Mouse (Mus musculus) hindlimb bud, embryonic 11.5 days (tissue): ENCODE results near the gene Myl4.

Experiments
- DNase-seq: peaks from one replicate; pipeline ENCODE4 v3.0.0-alpha.2; 2012; ENCODE audit warnings: low read depth, low spot score; ENCODE audit errors: extremely low spot score

Gene Myl4

DNA sequence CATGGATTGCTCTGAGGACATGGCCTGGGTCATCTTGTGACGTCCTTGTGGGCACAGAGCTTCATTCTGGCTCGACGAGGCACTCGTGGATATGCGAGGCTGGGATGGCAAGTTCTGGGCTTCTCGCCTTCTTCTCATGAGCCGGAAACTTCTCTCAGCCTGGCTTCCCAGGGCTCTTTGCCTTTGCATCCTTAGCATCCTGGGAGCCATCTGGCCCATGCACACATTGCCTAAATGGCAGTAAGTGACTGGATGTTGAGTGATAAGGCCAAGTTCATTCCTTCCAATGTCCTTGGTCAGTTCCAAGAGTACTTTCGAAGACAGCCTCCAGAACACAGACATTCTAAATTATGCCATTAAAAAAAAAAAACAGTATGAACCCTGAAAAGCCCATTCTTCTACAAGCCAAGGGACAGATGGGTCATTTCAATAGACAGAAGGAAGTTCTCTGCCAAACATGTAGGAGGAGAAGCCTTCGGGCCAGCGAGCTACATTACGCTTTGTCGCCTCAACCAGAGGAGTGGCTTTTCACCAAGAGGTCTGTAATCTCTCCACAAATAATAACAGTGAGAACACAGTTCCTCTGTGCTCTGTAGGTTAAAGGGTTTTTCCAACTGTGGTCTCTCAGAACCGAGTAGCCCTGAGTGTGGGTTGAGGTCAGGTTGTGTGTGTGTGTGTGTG is 48.9 kb downstream of the Myl4 start:
- no peak for DNase-seq

DNA sequence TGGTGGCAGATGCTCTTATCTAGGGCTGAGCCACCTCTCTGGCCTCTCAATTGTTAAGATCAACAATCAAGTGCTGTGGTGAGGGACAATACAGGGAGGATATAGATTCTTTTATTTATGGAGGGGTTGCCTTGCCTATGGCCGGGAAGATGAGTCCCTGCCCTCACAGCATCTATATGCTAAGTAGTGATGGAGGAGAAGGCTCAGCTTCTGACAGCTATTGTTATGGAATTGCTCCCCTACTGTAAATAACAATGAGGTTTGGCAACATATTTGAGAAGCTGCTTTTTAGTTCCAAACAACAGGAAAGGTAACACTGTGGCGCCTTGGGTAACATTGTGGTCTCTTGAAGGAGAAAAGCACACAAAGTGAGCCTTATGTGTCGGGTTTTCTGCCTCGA is 50.2 kb downstream of the Myl4 start:
- no peak for DNase-seq

DNA sequence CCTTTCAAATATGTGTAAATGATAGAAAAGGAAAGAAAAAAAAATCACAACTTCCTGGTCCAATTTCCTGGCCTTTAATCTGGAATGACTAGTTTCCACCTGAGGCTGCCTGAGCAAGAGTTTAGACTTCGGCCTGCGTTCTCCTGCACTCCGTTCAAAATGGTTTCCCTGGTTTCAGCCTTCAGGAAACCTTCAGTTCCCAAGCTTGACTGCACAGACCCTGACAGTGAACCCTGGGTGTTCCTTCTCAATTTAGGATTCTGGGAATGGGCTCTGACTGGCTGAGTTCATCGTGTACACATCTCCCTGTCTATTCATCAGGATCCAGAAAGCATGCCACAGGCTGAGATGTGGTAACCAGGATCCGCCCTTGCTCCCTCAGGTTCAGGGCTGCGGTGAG is 53.7 kb downstream of the Myl4 start:
- no peak for DNase-seq

DNA sequence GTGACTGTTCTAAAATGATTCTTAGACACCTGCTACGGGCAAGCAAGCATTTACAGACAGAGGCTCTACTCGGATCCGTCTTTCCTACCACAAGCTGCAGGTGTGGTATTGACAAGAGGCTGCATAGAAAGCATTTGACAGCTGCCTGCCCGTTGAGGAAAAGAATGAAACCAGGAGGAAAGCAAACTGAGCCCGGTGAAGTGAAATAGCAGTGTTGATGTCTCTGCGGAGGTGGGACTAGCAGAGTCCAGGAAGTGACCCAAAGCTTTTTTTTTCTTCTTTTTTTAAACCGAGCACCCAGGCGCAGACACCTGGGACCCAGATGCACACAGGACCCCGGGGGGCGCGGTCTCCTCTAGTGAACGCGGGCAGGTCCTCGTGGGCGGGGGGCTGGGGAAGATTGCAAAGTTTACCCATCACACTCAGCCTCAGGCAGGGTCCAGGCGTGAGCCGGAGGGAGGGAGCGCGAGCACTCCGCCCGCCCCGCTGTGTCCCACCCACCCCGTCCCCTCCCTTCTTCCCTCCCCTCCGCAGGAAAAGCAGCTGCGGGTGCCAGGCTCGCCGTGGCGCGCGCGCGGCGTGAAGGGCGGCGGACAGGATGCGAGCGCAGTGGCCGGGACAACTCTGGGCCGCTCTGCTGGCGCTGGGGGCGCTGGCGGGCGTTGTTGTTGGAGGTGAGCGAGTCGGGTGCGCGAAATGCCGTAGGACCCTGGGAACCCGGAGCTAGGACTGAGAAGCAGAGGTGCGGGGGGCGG is 57.2 kb downstream of the Myl4 start, which contains the start of gene Itgb3:
Gene Itgb3, plus strand, starts transcription at position 510 of the 755 bp plus-strand sequence.
- no peak for DNase-seq

DNA sequence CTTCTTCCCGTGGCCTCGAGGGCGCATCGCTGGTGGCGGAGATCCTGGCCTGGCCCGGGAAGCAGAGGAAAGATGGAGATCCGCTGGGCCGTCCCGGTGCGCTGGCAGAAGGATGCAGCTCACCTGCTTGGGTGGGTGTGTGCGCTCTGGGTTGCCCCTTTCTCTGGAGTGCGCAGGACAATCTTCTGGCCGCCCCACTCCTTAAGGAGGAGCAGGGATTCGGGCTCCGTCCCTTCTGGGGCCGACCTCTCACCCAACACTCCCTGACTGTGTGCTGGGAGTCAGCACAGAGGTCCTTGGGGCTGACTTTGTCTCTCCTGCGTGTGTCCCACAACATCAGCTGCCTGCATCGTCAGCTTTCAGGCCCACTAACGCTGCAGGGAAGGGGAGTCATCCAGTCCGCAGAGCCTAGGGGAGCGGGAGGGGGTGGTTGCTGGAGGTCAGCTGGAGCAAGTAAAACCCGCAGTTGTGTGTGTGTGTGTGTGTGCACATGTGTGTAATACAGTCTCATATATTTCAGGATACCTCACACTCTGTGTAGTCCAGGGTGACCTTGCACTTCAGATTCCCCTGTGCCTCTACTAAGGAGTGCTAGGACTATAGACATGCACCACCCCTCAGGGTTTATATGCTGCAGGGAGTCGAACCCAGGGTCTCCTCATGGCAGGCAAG is 57.9 kb downstream of the Myl4 start:
- no peak for DNase-seq

DNA sequence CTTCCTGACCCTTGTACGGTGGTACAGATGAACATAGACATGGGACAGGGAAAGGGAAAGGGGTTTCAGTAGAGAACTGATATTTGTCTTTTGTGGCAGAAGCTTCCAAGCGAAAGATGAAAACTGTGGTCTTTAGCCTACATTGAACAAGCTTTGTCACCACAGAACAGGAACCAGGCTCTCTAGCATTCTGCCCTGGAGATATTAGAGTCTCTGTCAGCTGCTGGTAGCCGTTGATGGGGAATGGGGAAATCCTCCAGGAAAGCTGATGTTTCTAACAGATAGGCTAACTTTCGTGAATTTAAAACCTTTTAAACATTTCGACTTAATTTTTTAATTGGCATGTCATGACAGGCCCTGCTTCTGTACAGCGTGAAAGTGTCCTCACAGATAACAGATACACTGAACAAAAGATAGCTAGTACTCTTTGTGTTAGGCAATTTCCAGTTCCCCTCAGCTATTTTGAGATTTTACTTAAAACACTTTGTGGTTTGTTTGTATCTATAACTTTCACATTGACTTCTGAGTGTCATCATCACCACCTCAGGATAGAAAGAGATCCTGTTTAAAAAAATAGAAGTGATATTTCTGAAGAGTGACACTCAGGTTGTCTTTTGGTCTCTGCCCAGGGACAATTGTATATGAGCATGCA is 58.7 kb downstream of the Myl4 start:
- DNase-seq: no peak

DNA sequence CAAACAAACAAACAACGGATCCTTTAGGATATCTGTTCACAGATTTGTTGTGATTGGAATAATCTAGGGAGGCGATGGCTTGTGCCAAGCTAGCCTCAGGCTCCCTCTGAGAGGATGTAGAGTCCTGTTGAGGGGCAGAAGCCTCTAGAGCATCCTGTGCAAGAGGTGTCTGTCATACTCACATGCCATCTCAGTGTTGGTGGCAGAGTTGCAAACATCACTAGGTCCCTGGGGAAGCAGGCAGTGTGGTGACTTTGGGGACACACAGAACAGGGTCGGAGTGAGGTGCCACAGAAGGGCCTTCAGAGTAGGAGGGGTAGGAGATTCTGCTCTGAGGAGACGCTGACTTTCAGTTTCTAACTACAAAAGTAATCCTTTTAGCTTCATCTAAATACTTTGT is 59.3 kb downstream of the Myl4 start:
- DNase-seq: no peak

DNA sequence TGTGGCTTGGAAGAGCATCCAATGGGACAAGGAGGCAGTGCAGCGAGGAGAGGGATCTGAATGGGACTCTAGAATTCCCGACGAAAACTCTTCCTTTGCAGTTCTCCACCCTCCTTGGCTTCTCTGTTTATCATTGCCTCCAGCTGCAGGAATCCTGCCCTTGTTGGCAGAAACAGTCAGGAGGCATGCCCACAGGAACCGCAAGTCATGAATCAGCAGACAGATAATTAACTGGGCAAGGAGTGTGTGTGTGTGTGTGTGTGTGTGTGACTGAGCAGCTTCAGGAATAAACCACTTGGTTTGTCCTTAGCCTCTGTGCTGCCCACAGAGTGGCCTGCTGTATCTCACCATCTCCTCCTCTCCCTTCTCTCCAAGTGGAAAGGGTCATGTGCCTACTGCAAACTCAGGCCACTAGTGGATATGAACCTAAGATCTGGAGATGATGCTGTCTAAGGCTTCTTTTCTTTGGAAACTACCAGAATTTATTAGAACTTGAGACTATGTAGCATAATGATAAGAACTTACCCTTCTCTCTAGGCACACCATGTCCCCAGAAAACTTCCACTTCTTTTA is 61.2 kb downstream of the Myl4 start:
- no peak for DNase-seq

DNA sequence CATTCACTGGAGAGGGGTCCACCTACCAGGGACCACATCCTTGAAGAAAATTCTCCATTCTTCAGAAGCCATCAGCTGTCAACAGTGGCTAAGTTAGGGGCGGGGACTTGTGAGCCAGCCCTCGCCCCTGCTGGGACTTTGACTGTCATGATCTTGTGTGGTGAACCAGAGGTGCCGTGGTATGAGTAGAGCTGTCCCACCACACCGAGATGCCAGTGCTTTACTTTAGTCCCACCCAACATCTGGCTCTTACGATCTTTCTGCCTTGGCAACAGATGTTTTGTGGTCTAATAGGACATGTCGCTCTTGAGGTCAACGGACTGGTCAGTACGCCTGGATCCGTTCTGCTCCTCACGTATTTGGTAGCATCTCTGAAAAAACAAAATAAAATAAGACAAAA is 63.1 kb downstream of the Myl4 start:
- no peak for DNase-seq

DNA sequence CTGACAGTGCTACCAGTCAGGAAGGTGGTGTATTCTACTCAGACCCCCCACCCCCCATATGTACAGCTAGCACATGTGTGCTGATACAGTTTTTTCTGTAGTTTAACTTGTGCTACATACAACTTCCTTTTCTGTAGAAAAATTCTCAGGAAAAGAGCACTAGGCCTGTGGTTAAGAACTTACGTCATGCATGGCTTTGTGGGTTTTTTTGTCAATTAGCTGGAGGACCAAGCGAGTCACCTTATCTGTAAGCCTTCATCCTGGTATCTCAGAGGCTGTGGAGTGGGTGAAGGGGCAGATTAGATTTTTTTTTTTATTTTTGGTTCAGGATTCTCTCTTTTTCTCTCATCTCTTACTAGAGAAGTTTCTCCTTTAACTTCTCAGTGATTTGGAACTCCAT is 63.7 kb downstream of the Myl4 start:
- DNase-seq: no peak

DNA sequence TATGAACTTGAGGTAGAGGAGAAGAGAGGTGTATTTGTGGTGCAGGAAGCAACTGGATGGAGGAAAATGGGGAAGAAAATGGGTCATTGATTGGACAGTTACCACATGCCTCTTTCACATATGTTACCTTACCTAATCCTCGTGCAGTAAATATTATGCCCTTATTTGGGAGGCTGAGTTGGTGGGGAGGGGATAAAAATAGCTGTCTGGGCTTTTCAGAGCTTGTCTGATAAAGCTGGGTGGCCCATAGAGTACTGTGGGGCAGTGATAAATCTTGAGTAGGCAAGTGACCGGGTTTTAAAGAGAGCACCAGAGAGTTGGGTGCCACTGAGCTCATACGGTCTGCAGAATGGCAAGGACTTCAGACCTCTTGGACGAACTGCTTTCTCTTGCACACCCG is 65.7 kb downstream of the Myl4 start:
- DNase-seq: no peak

DNA sequence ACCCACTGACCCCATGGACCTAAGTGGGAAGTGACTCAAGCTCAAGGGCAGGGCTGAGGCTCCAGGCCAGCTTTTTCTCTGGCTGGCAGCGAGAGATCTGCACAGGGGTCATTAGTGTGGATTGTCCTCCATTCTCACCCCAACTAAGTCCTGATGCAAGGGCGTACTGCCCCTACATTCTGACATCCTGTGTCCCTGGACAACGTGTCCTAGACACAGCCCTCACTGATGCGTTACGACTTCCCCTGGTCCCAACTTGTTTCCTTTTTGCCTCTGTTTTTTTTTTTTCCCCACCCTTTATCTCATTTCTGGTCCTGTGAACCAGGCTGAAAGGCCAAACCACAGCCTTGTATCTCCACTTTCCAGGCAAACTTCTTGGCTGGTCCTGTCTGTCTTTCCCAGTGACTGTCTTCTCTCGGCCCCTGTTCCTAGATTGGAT is 68.2 kb downstream of the Myl4 start:
- DNase-seq: no peak

DNA sequence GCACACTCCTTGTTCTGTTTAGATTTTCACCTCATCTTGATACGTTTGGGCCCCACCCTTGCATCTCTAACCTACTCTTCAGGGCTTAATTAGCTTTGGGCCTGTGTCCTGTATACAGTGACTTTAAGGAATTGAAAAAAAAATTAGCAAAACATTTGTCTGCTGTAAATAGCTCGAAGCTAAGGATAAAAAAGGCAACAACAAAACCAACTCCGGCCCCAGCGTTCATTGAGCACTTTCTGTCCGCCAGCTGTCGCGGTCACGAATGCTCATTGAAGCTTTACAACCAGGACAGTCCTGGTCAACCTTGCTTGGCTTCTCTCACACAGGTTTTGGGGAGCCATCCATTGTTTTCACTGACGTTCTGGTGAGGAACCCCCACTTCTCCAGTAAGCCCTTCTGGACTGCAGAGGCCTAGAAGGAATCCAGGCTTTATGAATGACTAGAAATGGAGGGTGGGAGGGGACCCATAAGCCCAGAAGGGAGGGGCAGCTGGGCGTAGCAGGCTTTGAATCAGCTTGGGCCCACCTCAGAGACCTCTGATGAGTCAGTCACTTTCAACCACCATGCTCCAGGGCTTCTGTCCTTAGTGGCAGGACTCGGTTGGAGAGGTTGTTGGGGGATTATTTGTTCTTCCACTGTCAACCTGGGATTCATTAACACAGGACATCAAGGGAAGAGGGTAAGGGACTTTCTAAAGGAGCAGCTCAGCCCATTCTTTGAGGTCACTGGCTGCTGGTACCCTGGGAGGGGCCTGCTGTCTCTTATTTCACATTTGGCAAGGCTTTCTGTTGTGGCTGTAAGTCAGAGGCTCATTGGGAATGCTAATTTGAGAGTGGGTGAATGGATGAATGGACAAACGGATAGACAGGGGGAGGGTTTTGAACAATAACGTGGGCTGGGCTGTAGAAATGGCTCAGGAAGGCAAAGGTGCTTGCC is 68.9 kb downstream of the Myl4 start:
- no peak for DNase-seq

DNA sequence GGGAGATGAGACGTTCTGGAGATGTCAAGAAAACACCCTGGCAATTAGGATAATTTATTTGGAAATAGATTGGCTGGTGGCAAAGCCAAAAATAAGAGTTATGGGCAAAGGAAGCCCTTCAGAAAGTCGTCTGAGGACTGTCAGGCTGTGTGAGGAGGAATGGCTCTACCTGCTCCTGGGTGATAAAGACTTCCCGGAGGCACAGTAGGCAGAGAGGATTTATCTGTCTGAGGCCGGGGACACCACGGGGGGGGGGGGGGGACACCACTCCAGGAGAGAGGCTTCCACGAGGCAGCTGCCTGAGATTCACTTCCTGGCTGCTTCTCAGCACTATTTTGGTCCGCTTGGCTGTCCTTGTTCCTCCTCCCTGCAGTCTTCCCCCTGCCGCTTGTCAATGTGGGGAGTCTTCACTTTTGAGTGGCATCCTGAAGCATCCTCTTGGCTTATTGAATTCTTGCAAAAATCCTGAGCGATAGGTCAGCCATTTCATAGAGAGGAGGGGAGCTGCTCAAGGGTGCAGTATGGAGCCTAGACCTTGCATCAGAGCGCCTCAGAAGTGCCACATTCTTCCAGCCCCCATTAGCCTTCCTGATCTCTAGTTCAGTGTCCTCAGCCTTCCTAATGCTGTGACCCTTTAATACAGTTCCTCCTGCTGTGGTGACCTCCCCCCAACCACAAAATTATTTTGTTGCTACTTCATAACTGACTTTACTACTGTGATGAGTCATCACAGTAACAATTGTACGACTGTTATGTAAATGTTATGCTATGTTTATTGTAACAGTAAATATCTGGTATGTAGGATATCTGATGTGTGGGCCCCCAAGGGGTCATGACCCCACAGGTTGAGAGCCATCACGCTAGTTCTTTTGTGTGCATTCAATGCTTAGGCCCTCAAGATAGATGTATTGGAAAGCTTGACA is 71.8 kb downstream of the Myl4 start:
- DNase-seq: no peak

DNA sequence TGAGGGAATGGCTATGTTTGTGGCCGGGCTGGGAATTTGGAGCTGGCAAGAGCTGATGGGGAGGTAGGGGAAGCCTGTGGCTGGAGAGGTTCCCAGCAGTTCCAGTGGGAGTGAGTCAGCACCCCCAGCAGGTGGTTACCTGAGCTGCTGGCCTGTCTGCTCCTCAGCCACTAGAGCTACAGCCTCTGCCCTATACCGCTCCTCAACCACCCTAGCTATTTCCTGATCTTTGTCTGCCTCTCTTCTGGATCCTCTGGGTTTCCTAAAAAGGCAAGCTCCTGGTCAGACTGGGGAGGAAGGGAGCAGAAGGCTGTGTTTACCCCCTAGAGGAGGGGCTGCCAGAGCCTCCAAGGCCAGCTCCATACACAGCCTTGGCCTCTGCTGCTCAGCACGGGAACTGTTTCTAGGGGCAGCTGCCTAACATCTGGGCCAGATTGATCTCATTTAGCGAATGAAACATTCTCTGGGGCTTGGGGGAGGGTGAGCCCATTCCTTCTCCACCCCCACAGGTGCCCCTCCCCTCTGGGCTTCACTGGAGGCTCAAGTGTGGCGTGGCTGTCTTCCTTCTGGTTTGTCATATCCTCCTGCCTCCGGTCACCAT is 74.4 kb downstream of the Myl4 start:
- DNase-seq: no peak

DNA sequence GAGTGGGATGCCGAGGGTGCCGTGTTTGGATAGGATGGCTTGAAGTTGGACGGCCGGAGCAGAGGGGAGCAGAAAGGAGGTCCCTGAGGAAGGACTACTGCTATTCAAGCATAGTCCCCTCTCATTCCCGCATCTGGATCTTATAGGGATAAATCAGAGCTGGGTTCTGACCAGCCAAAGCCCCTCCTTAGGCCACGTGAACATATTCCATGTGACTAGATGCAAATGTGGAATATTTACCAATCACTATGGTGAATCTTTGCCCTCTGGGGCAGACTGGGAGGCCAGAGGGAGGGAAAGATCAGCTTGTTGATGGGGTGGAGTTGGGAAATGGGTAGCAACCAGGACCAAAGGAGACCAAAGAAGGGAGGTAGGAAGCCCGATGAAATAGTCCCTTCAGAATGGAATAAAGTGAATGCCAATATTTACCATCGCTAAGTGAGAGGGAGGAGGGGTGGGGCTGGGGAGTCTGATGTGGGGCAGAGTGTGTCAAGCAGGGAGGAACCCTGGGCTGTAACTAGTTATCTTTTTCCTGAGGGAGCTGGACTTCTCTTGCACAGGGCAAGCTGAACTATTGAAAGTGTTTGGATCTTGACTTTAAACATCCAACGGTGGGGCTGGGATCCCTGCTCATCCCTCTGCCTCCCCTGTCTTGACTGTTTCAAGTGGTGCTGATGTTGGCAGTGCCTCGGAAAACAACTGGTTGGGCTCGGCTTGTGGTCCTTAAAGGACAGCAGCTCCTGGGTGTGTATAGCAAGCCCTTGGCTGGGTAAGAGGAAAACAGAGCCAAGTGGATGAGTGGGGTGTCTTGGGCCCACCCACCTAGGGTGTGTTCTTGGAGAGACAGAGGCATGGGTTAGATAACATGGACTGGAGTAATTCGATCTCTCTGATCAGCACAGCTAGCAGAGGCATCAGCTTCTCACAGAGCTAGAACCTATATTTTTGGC is 75.3 kb downstream of the Myl4 start:
- DNase-seq: no peak

DNA sequence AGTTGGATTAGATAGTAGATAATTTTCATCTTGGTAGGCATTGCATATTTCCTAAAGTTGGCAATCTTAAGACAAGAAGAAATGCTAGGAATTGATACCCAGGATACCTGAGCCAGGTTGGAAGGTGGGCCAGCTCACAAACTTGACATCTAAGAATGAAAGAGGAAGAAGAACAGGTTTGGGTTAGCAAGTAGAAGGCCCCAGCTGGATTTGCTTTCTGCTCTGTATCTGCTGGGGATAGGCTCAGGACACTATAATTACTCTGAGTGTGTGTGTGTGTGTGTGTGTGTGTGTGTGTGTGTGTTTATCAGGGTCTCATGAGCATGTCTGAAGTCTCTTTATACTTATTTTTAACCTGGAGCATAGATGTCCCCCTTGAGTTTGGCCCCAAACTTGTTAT is 76.2 kb downstream of the Myl4 start:
- no peak for DNase-seq
